Mouse (Mus musculus) ES-Bruce4 (cell line): Measurements from ENCODE around the gene Dync1i1. TPM values are rescaled to one million over a fixed set of nuclear protein-coding genes. Genes with fewer than 3 reads are reported as not detected.

ENCODE experiments used
- H3K27ac ChIP-seq: 2 replicates; pipeline ENCODE4 v1.5.1; 2012; ENCODE audit warnings: low read length, inconsistent platforms; ENCODE audit not compliant: insufficient read depth
- H3K27me3 ChIP-seq: 2 replicates; pipeline ENCODE4 v1.6.1; 2012; ENCODE audit warnings: mild to moderate bottlenecking, low read length, inconsistent platforms; ENCODE audit not compliant: control insufficient read depth, poor library complexity, insufficient read depth, severe bottlenecking
- H3K36me3 ChIP-seq: 2 replicates; pipeline ENCODE4 v1.6.1; 2012; ENCODE audit warnings: inconsistent platforms, mild to moderate bottlenecking, low read length, moderate library complexity; ENCODE audit not compliant: control insufficient read depth, poor library complexity, insufficient read depth, severe bottlenecking
- H3K4me1 ChIP-seq: one replicate; pipeline ENCODE4 v1.8.1; 2011; ENCODE audit warnings: low read length; ENCODE audit not compliant: control insufficient read depth, insufficient read depth
- H3K4me3 ChIP-seq: 2 replicates; pipeline ENCODE4 v1.5.1; 2011; ENCODE audit warnings: low read depth, mild to moderate bottlenecking, low read length
- H3K9ac ChIP-seq: 2 replicates; pipeline ENCODE4 v1.6.1; 2012; ENCODE audit warnings: low read depth, mild to moderate bottlenecking, inconsistent platforms; ENCODE audit not compliant: poor library complexity, severe bottlenecking
- H3K9me3 ChIP-seq: replicated peaks from 2 replicates; pipeline ENCODE4 v1.6.1; 2012; ENCODE audit warnings: mild to moderate bottlenecking, low read length, inconsistent platforms; ENCODE audit not compliant: control insufficient read depth, poor library complexity, insufficient read depth, severe bottlenecking
- CTCF ChIP-seq: IDR thresholded peaks from one replicate; pipeline ENCODE4 v1.8.1; 2011; ENCODE audit warnings: low read depth, low read length
- EP300 ChIP-seq: IDR thresholded peaks from 2 replicates; pipeline ENCODE4 v1.6.1; 2011; ENCODE audit warnings: low read depth, low read length; ENCODE audit not compliant: insufficient read depth
- POLR2A ChIP-seq: IDR thresholded peaks from one replicate; pipeline ENCODE4 v1.8.1; 2011; ENCODE audit warnings: low read length; ENCODE audit not compliant: insufficient read depth
- polyA plus RNA-seq: library from polyadenylated mRNA; stranded (reverse); fragments of >200 nt; gene quantifications from 2 replicates; pipeline ENCODE4 v1.2.4, GENCODE M21; 2011; ENCODE audit warnings: low read depth; ENCODE audit not compliant: missing spikeins, insufficient read depth, insufficient read length

The Dync1i1 gene
- polyA plus RNA-seq, 1 experiment, result 0.25 TPM

- TF ChIP-seq EP300, result no peak
- TF ChIP-seq POLR2A, result no peak
- no peak for TF ChIP-seq CTCF
- Histone ChIP-seq H3K4me3 (no peak overlapping the region), H3K27ac (no peak overlapping the region), H3K9ac (no peak overlapping the region), H3K36me3 (peaks cover 4% of the 10 kb centered on the region), H3K4me1 (no peaks in the 10 kb centered on the region), H3K9me3 (no peaks in the 10 kb centered on the region; the same call in 1 of the 2 replicates), H3K27me3 (no peaks in the 10 kb centered on the region)
Observed at GRCm38 (mm10) chr6:6075940-6076447, 350.6 kb downstream of the Dync1i1 start.

GRCm38 (mm10) chr6:6077234-6077633 is 351.8 kb downstream of the Dync1i1 start:
- Histone ChIP-seq H3K27me3 (no peaks in the 10 kb centered on the region), H3K9me3 (no peaks in the 10 kb centered on the region; the same call in 1 of the 2 replicates), H3K4me3 (no peak overlapping the region), H3K27ac (no peak overlapping the region), H3K4me1 (no peaks in the 10 kb centered on the region), H3K36me3 (peaks cover 4% of the 10 kb centered on the region), H3K9ac (no peak overlapping the region)
- no peak for TF ChIP-seq POLR2A
- TF ChIP-seq EP300, result no peak
- TF ChIP-seq CTCF, result no peak

Other genes starting within 250 kb of the Dync1i1 start
- 8.9 and 13.1 TPM in 2 replicates for gene Pdk4, start 229.3 kb upstream of the Dync1i1 start, polyA plus RNA-seq